Mouse (Mus musculus) bone marrow, adult 2 months (tissue): ENCODE results near the gene Xlr5a. TPM values are rescaled to one million over a fixed set of nuclear protein-coding genes. Genes with fewer than 3 reads are reported as not detected.
"Not testable (repeated sequence)": the region's sequence is repeated elsewhere in the genome, so short reads cannot be mapped to it uniquely, and the experiment has no call there.

ENCODE experiments used
- H3K27ac ChIP-seq: fragments of 200-500 bp; 2 replicates; pipeline ENCODE4 v1.5.1; 2012; ENCODE audit warnings: low read depth, mild to moderate bottlenecking, control low read depth, inconsistent platforms, low read length; ENCODE audit not compliant: control insufficient read depth, poor library complexity, insufficient read depth
- H3K4me1 ChIP-seq: fragments of 200-500 bp; 2 replicates; pipeline ENCODE4 v1.6.1; 2011; ENCODE audit warnings: low read length; ENCODE audit not compliant: control insufficient read depth, insufficient read depth
- H3K4me3 ChIP-seq: fragments of 200-500 bp; replicated peaks from 2 replicates; pipeline ENCODE3; 2011; ENCODE audit warnings: mild to moderate bottlenecking, low read depth, low read length, control low read depth; ENCODE audit not compliant: control insufficient read depth
- CTCF ChIP-seq: fragments of 200-500 bp; IDR thresholded peaks from 2 replicates; pipeline ENCODE4 v1.5.1; 2011; ENCODE audit warnings: low read length, control low read depth; ENCODE audit not compliant: control insufficient read depth, insufficient read depth
- POLR2A ChIP-seq: fragments of 200-500 bp; IDR thresholded peaks from 2 replicates; pipeline ENCODE4 v1.6.1; 2011; ENCODE audit warnings: low read depth, mild to moderate bottlenecking, control low read depth, low read length, borderline replicate concordance; ENCODE audit not compliant: control insufficient read depth
- WGBS: fragments of 180-500 bp; shearing (Covaris S2); methylation state at CpG from one replicate; pipeline ENCODE4 v1.1.7; 2018; 5-methylcytosine and 5-hydroxymethylcytosine counted together
- polyA plus RNA-seq: library from polyadenylated mRNA; stranded (reverse); fragments of >200 nt; gene quantifications from 2 replicates; pipeline ENCODE4 v1.2.4, GENCODE M21; 2011; ENCODE audit warnings: low replicate concordance; ENCODE audit not compliant: missing spikeins, insufficient read depth, insufficient read length

Xlr5a gene
- polyA plus RNA-seq, 1 experiment = not detected

DNA sequence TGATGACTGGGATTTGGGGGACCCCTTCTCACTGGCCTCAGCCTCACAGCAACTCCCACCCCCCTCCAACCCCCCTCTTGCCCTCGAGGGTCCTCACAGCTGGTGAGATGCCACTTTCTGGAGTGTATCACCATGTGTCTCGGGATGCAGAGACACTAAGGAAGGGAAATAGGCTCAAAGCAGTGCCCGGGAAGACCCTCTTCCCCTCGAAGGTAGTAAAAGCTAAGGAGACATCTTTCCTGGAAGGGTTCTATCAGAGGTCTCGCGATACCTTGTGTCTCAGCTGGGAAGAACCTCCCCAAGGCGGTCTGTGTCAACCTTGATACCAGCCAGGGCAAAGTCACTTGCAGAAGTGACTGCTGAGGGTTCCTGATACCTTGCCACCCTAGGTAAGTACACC, 176.0 kb downstream of the Xlr5a start, which contains the start of gene Gm14685:
Gene Gm14685, plus strand, starts transcription at position 301 of the 400 bp plus-strand sequence.
- H3K4me1 ChIP-seq, H3K4me3 ChIP-seq, H3K27ac ChIP-seq: not testable (repeated sequence)
- no CpG with 5 or more reads among the region's 7 CpGs for WGBS

- WGBS = 71% methylated on average over 13 of the region's 13 CpGs
- H3K4me3 ChIP-seq, H3K27ac ChIP-seq, H3K4me1 ChIP-seq: not testable (repeated sequence)
These were observed 195.8 kb downstream of the Xlr5a start, which contains the start of gene Xlr3a for GRCm38 (mm10) chrX:73096941-73097508. Gene Xlr3a (minus strand): TSS chrX:73097095.

- H3K4me3 ChIP-seq, H3K27ac ChIP-seq, H3K4me1 ChIP-seq: not testable (repeated sequence)
- WGBS = 31% methylated on average over 19 of the region's 19 CpGs
These were observed 210.3 kb downstream of the Xlr5a start, which contains the start of gene Xlr4a for GRCm38 (mm10) chrX:73082267-73083055. Gene Xlr4a (minus strand): TSS chrX:73082478.

DNA sequence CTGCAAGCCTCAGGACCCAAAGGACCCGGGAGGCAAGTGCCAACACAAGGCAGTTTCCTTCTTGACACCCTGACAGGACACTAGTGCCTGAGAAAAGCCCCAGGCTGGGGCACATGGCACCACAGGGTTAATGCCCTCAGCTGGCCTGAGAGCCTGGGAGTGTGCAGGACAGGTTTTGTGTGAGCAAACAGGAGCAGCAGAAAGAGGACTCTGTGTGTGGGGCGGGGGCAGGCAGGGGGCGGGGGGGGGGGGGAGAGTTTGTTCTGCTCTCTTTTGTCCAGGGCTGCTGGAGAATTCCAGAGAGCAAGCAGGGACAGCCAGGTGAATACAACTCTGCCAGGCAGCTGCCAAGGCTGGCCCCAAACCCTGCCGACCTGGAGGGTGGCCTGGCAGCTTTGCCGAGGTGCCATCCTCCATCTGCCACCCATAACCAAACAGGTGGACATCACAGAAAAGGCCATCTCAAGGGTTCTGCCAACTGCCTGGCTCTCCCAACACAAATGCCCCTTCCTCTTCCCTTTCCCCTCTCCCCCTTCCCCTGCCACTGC, 225.9 kb downstream of the Xlr5a start:
- H3K27ac ChIP-seq, H3K4me3 ChIP-seq, H3K4me1 ChIP-seq: not testable (repeated sequence)
- WGBS = 100% methylated on average over 1 of the region's 5 CpGs

GRCm38 (mm10) chrX:73064415-73064793, 228.4 kb downstream of the Xlr5a start, which contains the start of gene Pnma3:
Gene Pnma3 (plus strand): TSS chrX:73064787.
- H3K4me1 ChIP-seq = no peaks in the 10 kb centered on the region
- TF ChIP-seq POLR2A (no peak), CTCF (no peak)
- 24% methylated on average over 7 of the region's 7 CpGs for WGBS
- no peak within 1 kb of the TSS for H3K27ac ChIP-seq
- no peak within 1 kb of the TSS for H3K4me3 ChIP-seq

DNA sequence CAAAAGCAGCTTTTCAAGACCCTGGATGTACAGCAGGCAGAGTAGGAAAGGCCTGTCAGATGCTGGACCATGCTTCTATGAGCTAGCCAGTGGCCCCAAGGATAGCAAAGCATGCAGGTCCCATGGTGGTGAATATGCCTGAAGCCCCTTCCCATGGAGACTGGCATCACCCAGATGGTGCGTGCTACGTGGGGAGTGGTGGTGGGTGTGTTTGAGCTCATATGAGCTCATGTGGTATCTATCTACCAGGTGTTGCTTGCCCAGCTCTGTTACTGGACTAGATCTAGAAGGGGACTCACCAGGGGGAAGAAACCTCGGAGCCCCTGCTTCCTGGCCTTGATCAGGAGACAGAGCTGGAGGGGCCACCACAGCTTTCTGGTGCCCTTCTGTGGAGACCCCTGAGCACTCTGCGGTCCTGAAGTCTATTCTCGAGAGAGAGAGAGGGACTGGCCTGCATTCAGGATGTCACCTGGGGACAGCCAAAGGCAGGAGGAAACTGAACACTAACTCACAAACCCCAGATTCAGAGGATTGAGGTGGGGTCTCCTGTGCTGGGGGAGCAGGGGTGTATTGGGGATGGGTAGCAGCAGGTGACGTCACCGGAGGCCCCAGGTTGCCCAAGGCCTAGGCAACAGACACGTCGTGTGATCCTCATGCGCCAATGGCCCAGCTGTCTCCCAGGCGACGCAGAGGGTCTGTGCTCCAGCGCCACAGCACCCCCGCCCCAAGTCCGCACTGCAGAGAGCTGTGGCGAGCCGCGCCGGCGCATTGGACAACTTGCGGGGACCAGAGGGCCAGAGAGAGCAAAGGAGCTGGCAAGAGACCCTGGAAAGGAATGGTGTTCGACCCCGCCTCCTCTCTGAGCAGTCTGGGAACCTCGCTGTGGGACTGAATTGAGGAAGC, 229.0 kb downstream of the Xlr5a start:
- no peak overlapping the region for H3K4me3 ChIP-seq
- 64% methylated on average over 24 of the region's 24 CpGs for WGBS
- no peak for TF ChIP-seq CTCF
- TF ChIP-seq POLR2A = no peak
- no peak overlapping the region for H3K27ac ChIP-seq
- H3K4me1 ChIP-seq = no peaks in the 10 kb centered on the region

- H3K4me1 ChIP-seq = no peaks in the 10 kb centered on the region
- TF ChIP-seq POLR2A (no peak), CTCF (no peak)
- H3K4me3 ChIP-seq = no peak overlapping the region
- H3K27ac ChIP-seq = no peak overlapping the region
- WGBS = 27% methylated on average over 5 of the region's 5 CpGs
These were observed 230.5 kb downstream of the Xlr5a start for GRCm38 (mm10) chrX:73062323-73062722.

DNA sequence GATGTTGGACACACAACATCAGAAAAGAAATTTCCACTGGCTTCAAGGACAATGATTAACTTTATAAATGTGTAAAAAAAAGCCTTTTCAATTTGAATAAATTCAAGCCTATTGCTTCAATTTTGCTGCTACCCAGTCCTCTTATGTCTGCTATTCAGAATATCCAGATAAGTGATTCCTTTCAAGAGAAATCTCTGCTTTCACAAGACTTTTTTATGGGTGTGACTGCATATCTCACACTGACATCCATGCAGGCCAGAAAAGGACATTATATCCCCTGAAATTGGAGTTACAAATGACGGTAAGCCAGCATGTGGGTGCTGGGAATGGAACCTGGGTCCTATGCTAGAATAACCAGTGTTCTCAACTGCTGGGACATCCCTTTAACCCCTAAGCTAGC, 231.2 kb downstream of the Xlr5a start:
- WGBS = 72% methylated on average over 1 of the region's 1 CpGs
- Histone ChIP-seq H3K27ac (no peak overlapping the region), H3K4me1 (no peaks in the 10 kb centered on the region), H3K4me3 (no peak overlapping the region)
- no peak for TF ChIP-seq CTCF
- no peak for TF ChIP-seq POLR2A

Other genes with a start within 250 kb of the Xlr5a start
- not detected in 2 replicates for gene Pnma3, start 228.2 kb downstream of the Xlr5a start, polyA plus RNA-seq
- 2.2 and 10.0 TPM in 2 replicates for gene Xlr4a, start 210.5 kb downstream of the Xlr5a start, polyA plus RNA-seq
- gene Xlr3a, start 195.9 kb downstream of the Xlr5a start, polyA plus RNA-seq = 3.3 TPM in 1 of 2 replicates, not detected in the other
- not detected in 2 replicates for gene Gm14685, start 175.9 kb downstream of the Xlr5a start, polyA plus RNA-seq
- gene Xlr5b, start 144.2 kb downstream of the Xlr5a start, polyA plus RNA-seq = not detected in 2 replicates
- not detected in 2 replicates for gene DXBay18, start 143.5 kb downstream of the Xlr5a start, polyA plus RNA-seq
- not detected in 2 replicates for gene Spin2d, start 116.0 kb downstream of the Xlr5a start, polyA plus RNA-seq
- gene Xlr3b, start 100.8 kb downstream of the Xlr5a start, polyA plus RNA-seq = 5.4 TPM in 1 of 2 replicates, not detected in the other
- gene Xlr4b, start 78.6 kb downstream of the Xlr5a start, polyA plus RNA-seq = 3.9 and 26.1 TPM in 2 replicates
- gene F8a, start 64.7 kb downstream of the Xlr5a start, polyA plus RNA-seq = 1.4 and 2.0 TPM in 2 replicates
- 4.2 TPM in 1 of 2 replicates, not detected in the other for gene Xlr4c, start 49.8 kb downstream of the Xlr5a start, polyA plus RNA-seq
- 0.88 TPM in 1 of 2 replicates, not detected in the other for gene Xlr3c, start 27.6 kb downstream of the Xlr5a start, polyA plus RNA-seq
- not detected in 2 replicates for gene Xlr5c, start within 50 bp of the Xlr5a start, polyA plus RNA-seq
- not detected in 2 replicates for gene Gm45015, start 43.9 kb upstream of the Xlr5a start, polyA plus RNA-seq
- 1.7 and 3.4 TPM in 2 replicates for gene Zfp275, start 49.6 kb upstream of the Xlr5a start, polyA plus RNA-seq
- gene Gm18336, start 105.8 kb upstream of the Xlr5a start, polyA plus RNA-seq = not detected in 2 replicates
- not detected in 2 replicates for gene Zfp92, start 118.1 kb upstream of the Xlr5a start, polyA plus RNA-seq
- not detected in 2 replicates for gene Trex2, start 142.4 kb upstream of the Xlr5a start, polyA plus RNA-seq
- 31.7 and 52.9 TPM in 2 replicates for gene Haus7, start 166.1 kb upstream of the Xlr5a start, polyA plus RNA-seq
- 53.3 and 140 TPM in 2 replicates for gene Bgn, start 190.6 kb upstream of the Xlr5a start, polyA plus RNA-seq
- gene Atp2b3, start 210.1 kb upstream of the Xlr5a start, polyA plus RNA-seq = not detected in 2 replicates